Mouse (Mus musculus): ENCODE data around the gene Frk. TPM values are rescaled to one million over a fixed set of nuclear protein-coding genes. Genes with fewer than 3 reads are reported as not detected.

Gene Frk
- polyA plus RNA-seq, 1 experiment from 2014 or later: 1.9 TPM

- Histone ChIP-seq H3K4me3 (ENCODE audit: low read depth, low read length) (no peak overlapping the region), H3K27ac (ENCODE audit: low read length) (no peak overlapping the region), H3K9ac (ENCODE audit: low read depth, low read length) (no peak overlapping the region), H3K9me3 (replicated peaks; ENCODE audit: control insufficient read depth, low read length) (no peaks in the 10 kb centered on the region), H3K36me3 (ENCODE audit: control insufficient read depth, insufficient read depth) (no peaks in the 10 kb centered on the region), H3K27me3 (ENCODE audit: control insufficient read depth, insufficient read depth, low read depth, low read length) (no peaks in the 10 kb centered on the region), H3K4me2 (ENCODE audit: low read depth, low read length) (no peak overlapping the region), H3K4me1 (ENCODE audit: control insufficient read depth, low read depth, low read length) (no peaks in the 10 kb centered on the region)
- ATAC-seq (ENCODE audit: low read depth): no peak
- 46% methylated on average over 2 of the region's 2 CpGs for WGBS (ENCODE audit: insufficient replicate concordance)
Observed at GRCm38 (mm10) chr10:34507807-34508206, 24.6 kb downstream of the Frk start.

GRCm38 (mm10) chr10:34508593-34508992 lies 25.4 kb downstream of the Frk start:
- Histone ChIP-seq H3K27me3 (ENCODE audit: control insufficient read depth, insufficient read depth, low read depth, low read length) (no peaks in the 10 kb centered on the region), H3K9ac (ENCODE audit: low read depth, low read length) (no peak overlapping the region), H3K4me2 (ENCODE audit: low read depth, low read length) (no peak overlapping the region), H3K27ac (ENCODE audit: low read length) (no peak overlapping the region), H3K4me3 (ENCODE audit: low read depth, low read length) (no peak overlapping the region), H3K9me3 (replicated peaks; ENCODE audit: control insufficient read depth, low read length) (no peaks in the 10 kb centered on the region), H3K36me3 (ENCODE audit: control insufficient read depth, insufficient read depth) (no peaks in the 10 kb centered on the region), H3K4me1 (ENCODE audit: control insufficient read depth, low read depth, low read length) (no peaks in the 10 kb centered on the region)
- 12% methylated on average over 1 of the region's 1 CpGs for WGBS (ENCODE audit: insufficient replicate concordance)
- ATAC-seq (ENCODE audit: low read depth): no peak

GRCm38 (mm10) chr10:34509256-34509655 lies 26.1 kb downstream of the Frk start:
- no peaks in the 10 kb centered on the region for H3K4me1 ChIP-seq (ENCODE audit: control insufficient read depth, low read depth, low read length)
- 67% methylated on average over 2 of the region's 2 CpGs for WGBS (ENCODE audit: insufficient replicate concordance)
- H3K27ac ChIP-seq (ENCODE audit: low read length): no peak overlapping the region
- no peak overlapping the region for H3K4me2 ChIP-seq (ENCODE audit: low read depth, low read length)
- no peaks in the 10 kb centered on the region for H3K9me3 ChIP-seq (replicated peaks; ENCODE audit: control insufficient read depth, low read length)
- no peaks in the 10 kb centered on the region for H3K36me3 ChIP-seq (ENCODE audit: control insufficient read depth, insufficient read depth)
- H3K27me3 ChIP-seq (ENCODE audit: control insufficient read depth, insufficient read depth, low read depth, low read length): no peaks in the 10 kb centered on the region
- H3K4me3 ChIP-seq (ENCODE audit: low read depth, low read length): no peak overlapping the region
- H3K9ac ChIP-seq (ENCODE audit: low read depth, low read length): no peak overlapping the region
- no peak for ATAC-seq (ENCODE audit: low read depth)

- 39% methylated on average over 3 of the region's 3 CpGs for WGBS (ENCODE audit: insufficient replicate concordance)
- H3K4me1 ChIP-seq (ENCODE audit: control insufficient read depth, low read depth, low read length): no peaks in the 10 kb centered on the region
- no peak overlapping the region for H3K9ac ChIP-seq (ENCODE audit: low read depth, low read length)
- H3K27ac ChIP-seq (ENCODE audit: low read length): no peak overlapping the region
- H3K4me3 ChIP-seq (ENCODE audit: low read depth, low read length): no peak overlapping the region
- H3K4me2 ChIP-seq (ENCODE audit: low read depth, low read length): no peak overlapping the region
- no peaks in the 10 kb centered on the region for H3K27me3 ChIP-seq (ENCODE audit: control insufficient read depth, insufficient read depth, low read depth, low read length)
- no peaks in the 10 kb centered on the region for H3K9me3 ChIP-seq (replicated peaks; ENCODE audit: control insufficient read depth, low read length)
- H3K36me3 ChIP-seq (ENCODE audit: control insufficient read depth, insufficient read depth): no peaks in the 10 kb centered on the region
- no peak for ATAC-seq (ENCODE audit: low read depth)
Observed at GRCm38 (mm10) chr10:34511192-34511591, 28.0 kb downstream of the Frk start.

- no peaks in the 10 kb centered on the region for H3K27me3 ChIP-seq (ENCODE audit: control insufficient read depth, insufficient read depth, low read depth, low read length)
- no peak overlapping the region for H3K9ac ChIP-seq (ENCODE audit: low read depth, low read length)
- no peak for ATAC-seq (ENCODE audit: low read depth)
- H3K4me3 ChIP-seq (ENCODE audit: low read depth, low read length): no peak overlapping the region
- H3K27ac ChIP-seq (ENCODE audit: low read length): no peak overlapping the region
- WGBS (ENCODE audit: insufficient replicate concordance): 15% methylated on average over 4 of the region's 4 CpGs
- H3K9me3 ChIP-seq (replicated peaks; ENCODE audit: control insufficient read depth, low read length): no peaks in the 10 kb centered on the region
- no peaks in the 10 kb centered on the region for H3K4me1 ChIP-seq (ENCODE audit: control insufficient read depth, low read depth, low read length)
- H3K36me3 ChIP-seq (ENCODE audit: control insufficient read depth, insufficient read depth): no peaks in the 10 kb centered on the region
- H3K4me2 ChIP-seq (ENCODE audit: low read depth, low read length): no peak overlapping the region
Observed at GRCm38 (mm10) chr10:34512551-34512950, 29.4 kb downstream of the Frk start.

- Histone ChIP-seq H3K4me3 (ENCODE audit: low read depth, low read length) (no peak overlapping the region), H3K9ac (ENCODE audit: low read depth, low read length) (no peak overlapping the region), H3K4me2 (ENCODE audit: low read depth, low read length) (no peak overlapping the region), H3K36me3 (ENCODE audit: control insufficient read depth, insufficient read depth) (no peaks in the 10 kb centered on the region), H3K4me1 (ENCODE audit: control insufficient read depth, low read depth, low read length) (no peaks in the 10 kb centered on the region), H3K27ac (ENCODE audit: low read length) (no peak overlapping the region), H3K27me3 (ENCODE audit: control insufficient read depth, insufficient read depth, low read depth, low read length) (no peaks in the 10 kb centered on the region), H3K9me3 (replicated peaks; ENCODE audit: control insufficient read depth, low read length) (no peaks in the 10 kb centered on the region)
- ATAC-seq (ENCODE audit: low read depth): no peak
- 50% methylated on average over 1 of the region's 1 CpGs for WGBS (ENCODE audit: insufficient replicate concordance)
Observed at GRCm38 (mm10) chr10:34525598-34525997, 42.4 kb downstream of the Frk start.

DNA sequence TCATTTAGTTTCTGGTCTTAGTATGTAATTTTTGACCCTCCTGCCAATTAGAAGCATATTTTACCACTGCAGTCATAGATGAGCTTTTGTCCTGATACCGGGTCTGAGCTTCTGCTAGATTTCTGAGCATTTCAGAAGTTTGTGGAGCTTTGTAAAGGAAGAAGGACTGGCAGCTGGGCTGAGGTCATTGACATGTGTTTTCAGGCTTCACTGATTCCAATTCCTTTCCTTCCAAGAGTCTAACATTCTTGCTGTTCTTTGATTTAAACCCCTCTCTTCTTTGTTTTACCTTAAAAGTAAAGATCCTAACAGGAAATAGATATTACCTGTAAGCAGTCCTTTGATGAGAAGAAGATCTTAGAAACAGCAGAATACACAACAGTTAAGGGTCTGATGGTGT lies 48.6 kb downstream of the Frk start:
- no peaks in the 10 kb centered on the region for H3K27me3 ChIP-seq (ENCODE audit: control insufficient read depth, insufficient read depth, low read depth, low read length)
- H3K36me3 ChIP-seq (ENCODE audit: control insufficient read depth, insufficient read depth): no peaks in the 10 kb centered on the region
- no peak overlapping the region for H3K4me3 ChIP-seq (ENCODE audit: low read depth, low read length)
- H3K9me3 ChIP-seq (replicated peaks; ENCODE audit: control insufficient read depth, low read length): no peaks in the 10 kb centered on the region
- no peak for ATAC-seq (ENCODE audit: low read depth)
- no peaks in the 10 kb centered on the region for H3K4me1 ChIP-seq (ENCODE audit: control insufficient read depth, low read depth, low read length)
- no peak overlapping the region for H3K9ac ChIP-seq (ENCODE audit: low read depth, low read length)
- 41% methylated on average over 1 of the region's 1 CpGs for WGBS (ENCODE audit: insufficient replicate concordance)
- H3K27ac ChIP-seq (ENCODE audit: low read length): no peak overlapping the region
- H3K4me2 ChIP-seq (ENCODE audit: low read depth, low read length): no peak overlapping the region

- H3K27ac ChIP-seq (ENCODE audit: low read length): no peak overlapping the region
- H3K4me3 ChIP-seq (ENCODE audit: low read depth, low read length): no peak overlapping the region
- no peak overlapping the region for H3K9ac ChIP-seq (ENCODE audit: low read depth, low read length)
- whole genome bisulfite sequencing (ENCODE audit: insufficient replicate concordance): 19% methylated on average over 1 of the region's 1 CpGs
- no peak overlapping the region for H3K4me2 ChIP-seq (ENCODE audit: low read depth, low read length)
- no peaks in the 10 kb centered on the region for H3K36me3 ChIP-seq (ENCODE audit: control insufficient read depth, insufficient read depth)
- H3K27me3 ChIP-seq (ENCODE audit: control insufficient read depth, insufficient read depth, low read depth, low read length): no peaks in the 10 kb centered on the region
- no peaks in the 10 kb centered on the region for H3K4me1 ChIP-seq (ENCODE audit: control insufficient read depth, low read depth, low read length)
- no peaks in the 10 kb centered on the region for H3K9me3 ChIP-seq (replicated peaks; ENCODE audit: control insufficient read depth, low read length)
- ATAC-seq (ENCODE audit: low read depth): no peak
Observed at GRCm38 (mm10) chr10:34532507-34532906, 49.3 kb downstream of the Frk start.

DNA sequence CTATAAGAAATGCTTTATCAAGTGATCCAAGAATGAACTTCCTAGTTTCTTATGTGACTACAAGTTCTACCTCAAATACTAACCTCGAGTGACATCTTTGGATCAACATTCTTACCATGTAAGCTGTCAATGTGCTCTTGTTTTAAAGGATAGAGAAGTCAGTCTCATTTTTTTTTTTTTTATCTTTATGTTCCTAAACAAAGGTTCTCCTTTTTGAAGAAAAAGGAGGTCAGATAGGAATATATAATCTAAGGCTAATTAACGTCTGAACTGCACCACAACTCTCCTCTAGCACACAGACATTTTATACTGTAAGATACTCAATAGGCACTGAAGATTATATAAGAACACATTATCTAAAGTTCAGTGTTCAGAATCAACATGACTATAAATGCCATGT lies 57.5 kb downstream of the Frk start:
- Histone ChIP-seq H3K27me3 (ENCODE audit: control insufficient read depth, insufficient read depth, low read depth, low read length) (no peaks in the 10 kb centered on the region), H3K4me3 (ENCODE audit: low read depth, low read length) (no peak overlapping the region), H3K27ac (ENCODE audit: low read length) (no peak overlapping the region), H3K36me3 (ENCODE audit: control insufficient read depth, insufficient read depth) (no peaks in the 10 kb centered on the region), H3K4me2 (ENCODE audit: low read depth, low read length) (no peak overlapping the region), H3K9me3 (replicated peaks; ENCODE audit: control insufficient read depth, low read length) (no peaks in the 10 kb centered on the region), H3K4me1 (ENCODE audit: control insufficient read depth, low read depth, low read length) (no peaks in the 10 kb centered on the region), H3K9ac (ENCODE audit: low read depth, low read length) (no peak overlapping the region)
- 46% methylated on average over 2 of the region's 2 CpGs for WGBS (ENCODE audit: insufficient replicate concordance)
- ATAC-seq (ENCODE audit: low read depth): no peak

Data from liver, embryonic 16.5 days (tissue).